Mouse (Mus musculus) neural tube, embryonic 11.5 days (tissue): Measurements from ENCODE around the gene Lage3. TPM values are rescaled to one million over a fixed set of nuclear protein-coding genes. Genes with fewer than 3 reads are reported as not detected.

Experiments
- ATAC-seq: fragments of 200-750 bp; cut with Nextera tagmentation; 2 replicates; pipeline ENCODE4 v1.8.0; 2017; ENCODE audit warnings: moderate number of reproducible peaks, mild to moderate bottlenecking, moderate TSS enrichment, moderate library complexity; ENCODE audit not compliant: insufficient read depth, low FRiP score, low TSS enrichment
- DNase-seq: peaks from one replicate; pipeline ENCODE4 v3.0.0-alpha.2; 2015; ENCODE audit warnings: low spot score
- H3K27ac ChIP-seq: fragments of 300-500 bp; sonication (generic); 2 replicates; pipeline ENCODE4 v1.5.1; 2014; ENCODE audit warnings: low read depth, mild to moderate bottlenecking, low read length
- H3K27me3 ChIP-seq: fragments of 300-500 bp; sonication (generic); 2 replicates; pipeline ENCODE4 v1.6.1; 2014; ENCODE audit warnings: mild to moderate bottlenecking, low read length, mixed read lengths; ENCODE audit not compliant: control insufficient read depth, insufficient read depth
- H3K36me3 ChIP-seq: fragments of 300-500 bp; sonication (generic); 2 replicates; pipeline ENCODE4 v1.6.1; 2014; ENCODE audit warnings: mild to moderate bottlenecking, low read length, moderate library complexity, mixed read lengths; ENCODE audit not compliant: control insufficient read depth, insufficient read depth
- H3K4me1 ChIP-seq: fragments of 300-500 bp; sonication (generic); 2 replicates; pipeline ENCODE4 v1.6.1; 2014; ENCODE audit warnings: low read length, mixed read lengths; ENCODE audit not compliant: control insufficient read depth, insufficient read depth
- H3K4me2 ChIP-seq: fragments of 300-500 bp; sonication (generic); 2 replicates; pipeline ENCODE4 v1.6.1; 2014; ENCODE audit warnings: low read depth, mild to moderate bottlenecking, moderate library complexity
- H3K4me3 ChIP-seq: fragments of 300-500 bp; sonication (generic); 2 replicates; pipeline ENCODE4 v1.5.1; 2014; ENCODE audit warnings: low read depth, low read length
- H3K9ac ChIP-seq: fragments of 300-500 bp; sonication (generic); 2 replicates; pipeline ENCODE4 v1.6.1; 2014; ENCODE audit warnings: mild to moderate bottlenecking, low read length
- H3K9me3 ChIP-seq: fragments of 300-500 bp; sonication (generic); 2 replicates; pipeline ENCODE4 v1.6.1; 2016; ENCODE audit warnings: low read length; ENCODE audit not compliant: control insufficient read depth
- WGBS: fragments of 180-500 bp; shearing (Covaris S2); extraction: QIAGEN DNeasy Blood & Tissue Kit; methylation state at CpG from one replicate; pipeline ENCODE4 v1.1.7; 2014; 5-methylcytosine and 5-hydroxymethylcytosine counted together
- polyA plus RNA-seq: library from polyadenylated mRNA; unstranded; fragments of >200 nt; fragmentation: Nextera tagmentation; extraction: Ambion mirVana; gene quantifications from 2 replicates; pipeline ENCODE4 v1.2.1, GENCODE M21; 2014

The Lage3 gene
- polyA plus RNA-seq, result 89.0 and 102 TPM in 2 replicates

DNA sequence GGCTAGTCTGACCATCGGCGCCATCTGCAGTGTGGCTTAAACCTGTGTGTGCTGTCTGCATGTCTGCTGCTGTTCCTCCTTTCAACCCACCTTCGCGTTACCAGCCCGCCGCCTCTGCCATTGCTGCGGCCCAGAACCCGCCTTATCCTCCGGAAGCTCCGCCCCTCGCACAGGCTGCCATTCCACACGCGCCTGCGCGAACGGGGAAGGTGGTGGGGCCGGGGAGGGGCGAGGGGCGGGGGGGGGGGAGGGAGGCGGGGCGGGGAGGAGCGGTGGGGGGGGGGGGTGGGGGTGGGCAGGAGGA lies at the start of gene Lage3:
Gene Lage3 (minus strand): TSS at position 152 of the 304 bp plus-strand sequence.
- WGBS, result 19% methylated on average over 11 of the region's 22 CpGs
- peak; percentile 55; the same call in 1 of the 2 replicates for ATAC-seq
- no peak within 1 kb of the TSS for H3K27ac ChIP-seq

GRCm38 (mm10) chrX:74400136-74400535 lies 46.7 kb upstream of the Lage3 start:
- Histone ChIP-seq H3K4me3 (no peak overlapping the region), H3K27me3 (no peaks in the 10 kb centered on the region), H3K4me2 (no peak overlapping the region), H3K36me3 (no peaks in the 10 kb centered on the region), H3K27ac (no peak overlapping the region), H3K4me1 (no peaks in the 10 kb centered on the region), H3K9me3 (no peaks in the 10 kb centered on the region), H3K9ac (no peak overlapping the region)
- 85% methylated on average over 3 of the region's 3 CpGs for WGBS
- ATAC-seq (no peak), DNase-seq (no peak)

More for the DNA sequence above, at the start of gene Lage3:
- Histone ChIP-seq H3K36me3 (no peaks in the 10 kb centered on the region), H3K9ac (peak within 1 kb of the TSS; percentile 45), H3K4me2 (peak within 1 kb of the TSS; percentile 50), H3K4me1 (no peaks in the 10 kb centered on the region), H3K27me3 (no peaks in the 10 kb centered on the region), H3K9me3 (no peaks in the 10 kb centered on the region), H3K4me3 (peak within 1 kb of the TSS; percentile 38)
- DNase-seq, result peak; percentile 74

DNA sequence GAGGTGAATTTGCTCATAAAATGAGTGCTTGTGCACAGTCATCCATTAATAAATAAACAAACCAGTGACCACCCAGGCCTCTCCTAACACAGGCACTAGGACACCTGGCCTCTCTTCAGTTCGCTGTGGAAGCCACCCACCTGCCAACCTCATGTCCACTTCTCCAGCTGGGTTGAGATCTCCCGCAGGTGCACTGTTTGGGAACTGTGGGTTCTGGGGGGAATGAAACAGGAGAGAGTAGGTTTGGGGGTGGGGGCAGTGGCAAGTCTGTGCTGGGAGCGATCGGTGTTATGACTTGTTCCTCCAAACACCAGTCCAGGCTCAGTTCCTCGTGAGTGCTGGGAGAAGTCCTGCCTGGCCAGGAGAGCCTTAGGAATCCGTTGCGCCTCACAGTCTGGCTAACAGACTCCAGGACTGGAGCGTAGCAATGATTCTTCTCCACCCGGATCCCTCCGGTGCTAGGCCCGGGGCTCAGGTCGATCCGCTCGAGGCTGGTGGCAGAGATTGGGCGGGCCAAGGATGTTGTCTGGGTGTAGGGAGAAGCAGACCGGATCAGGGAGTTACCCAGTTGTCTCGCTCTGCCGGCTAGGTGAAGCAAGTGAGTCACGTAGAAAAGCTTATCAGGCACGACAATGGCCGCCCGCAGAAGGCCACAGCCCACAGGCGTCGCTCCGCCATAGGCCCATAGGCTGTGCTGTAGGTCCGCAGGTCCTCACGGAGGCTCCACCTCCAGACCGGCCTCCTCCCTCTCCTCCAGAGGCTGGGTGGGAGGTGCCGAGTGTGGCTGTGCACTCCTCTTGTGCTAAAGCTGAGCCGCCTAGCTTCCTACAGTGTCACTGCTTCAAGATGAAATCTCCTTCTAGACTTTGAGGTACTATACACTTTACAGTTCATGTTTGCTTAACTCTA lies 39.4 kb upstream of the Lage3 start, which contains the start of the genes Fam3a and Ikbkg:
Gene Fam3a (minus strand): TSS at position 738 of the 909 bp plus-strand sequence.
Gene Ikbkg (plus strand): TSS at position 756 of the 909 bp plus-strand sequence.
- H3K4me1 ChIP-seq, result no peaks in the 10 kb centered on the region
- ATAC-seq (peak; percentile 100), DNase-seq (peak; percentile 84)
- H3K27me3 ChIP-seq, result no peaks in the 10 kb centered on the region
- no peaks in the 10 kb centered on the region for H3K36me3 ChIP-seq
- H3K9me3 ChIP-seq, result no peaks in the 10 kb centered on the region
- H3K27ac ChIP-seq, result 0 out of 2 replicates have a peak within 1 kb of the TSS, but pooled peaks have one; percentile 62
- WGBS, result 21% methylated on average over 30 of the region's 30 CpGs
- H3K9ac ChIP-seq, result peak within 1 kb of the TSS; percentile 79
- peak within 1 kb of the TSS; percentile 51 for H3K4me2 ChIP-seq
- H3K4me3 ChIP-seq, result peak within 1 kb of the TSS; percentile 51

DNA sequence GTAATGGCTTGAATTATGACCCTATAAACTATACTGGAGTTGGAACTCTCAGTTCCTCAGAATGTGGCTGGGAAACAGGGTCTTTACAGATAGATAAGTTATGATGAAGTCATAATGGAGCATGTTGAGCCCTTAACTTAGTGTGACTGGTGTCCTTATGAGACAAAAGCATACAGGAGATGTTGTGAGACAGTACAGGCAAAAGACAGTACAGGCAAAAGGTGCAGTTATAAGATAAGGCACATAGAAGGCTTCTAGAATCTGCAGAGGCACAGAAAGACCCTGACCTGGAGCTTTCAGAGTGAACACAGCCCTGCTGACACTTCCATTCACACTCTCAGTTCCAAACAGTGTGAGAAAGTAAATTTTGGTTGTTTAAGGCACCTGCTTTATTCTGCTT lies 34.7 kb upstream of the Lage3 start:
- Histone ChIP-seq H3K27ac (no peak overlapping the region), H3K9ac (no peak overlapping the region), H3K27me3 (no peaks in the 10 kb centered on the region), H3K9me3 (no peaks in the 10 kb centered on the region), H3K4me1 (no peaks in the 10 kb centered on the region), H3K36me3 (no peaks in the 10 kb centered on the region), H3K4me2 (no peak overlapping the region), H3K4me3 (no peak overlapping the region)
- no peak for ATAC-seq
- DNase-seq, result no peak

DNA sequence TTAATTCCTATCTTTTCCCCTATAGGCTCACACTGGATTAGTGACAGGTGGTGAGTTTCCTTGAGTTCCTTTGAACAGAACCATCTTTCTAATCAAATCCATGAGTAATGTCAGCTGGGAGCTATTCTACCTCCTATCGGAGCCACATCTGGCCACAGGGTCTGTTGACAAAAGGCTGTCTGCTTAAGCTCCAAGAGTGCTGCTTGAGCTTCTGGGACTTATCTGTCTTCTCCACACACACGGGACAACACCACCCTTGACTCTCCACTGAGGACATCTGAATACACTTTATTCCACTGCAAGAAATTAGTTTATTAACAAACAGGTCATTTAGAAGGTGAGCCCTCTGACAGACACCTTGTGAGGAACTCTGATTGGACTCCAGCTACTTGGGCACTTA lies 31.0 kb upstream of the Lage3 start:
- no peaks in the 10 kb centered on the region for H3K36me3 ChIP-seq
- no peak overlapping the region for H3K4me2 ChIP-seq
- no peak overlapping the region for H3K9ac ChIP-seq
- no peak overlapping the region for H3K4me3 ChIP-seq
- ATAC-seq (no peak), DNase-seq (no peak)
- no peaks in the 10 kb centered on the region for H3K27me3 ChIP-seq
- no peaks in the 10 kb centered on the region for H3K4me1 ChIP-seq
- WGBS, result 87% methylated on average over 2 of the region's 2 CpGs
- H3K27ac ChIP-seq, result no peak overlapping the region
- H3K9me3 ChIP-seq, result no peaks in the 10 kb centered on the region

GRCm38 (mm10) chrX:74372888-74373549 lies 19.6 kb upstream of the Lage3 start, which contains the start of the genes Ubl4a and Slc10a3:
Ubl4a (minus strand) TSS chrX:74373218.
Slc10a3 (minus strand) TSS chrX:74373349.
- peak within 1 kb of the TSS; percentile 37 for H3K4me3 ChIP-seq
- H3K9ac ChIP-seq, result peak within 1 kb of the TSS; percentile 50
- DNase-seq, result peak; percentile 86
- H3K4me1 ChIP-seq, result no peaks in the 10 kb centered on the region
- no peak within 1 kb of the TSS for H3K27ac ChIP-seq
- no peaks in the 10 kb centered on the region for H3K27me3 ChIP-seq
- peak within 1 kb of the TSS; percentile 48 for H3K4me2 ChIP-seq
- peak; percentile 91 for ATAC-seq
- H3K9me3 ChIP-seq, result no peaks in the 10 kb centered on the region
- WGBS, result 18% methylated on average over 31 of the region's 32 CpGs
- no peaks in the 10 kb centered on the region for H3K36me3 ChIP-seq

- no peaks in the 10 kb centered on the region for H3K4me1 ChIP-seq
- no peaks in the 10 kb centered on the region for H3K36me3 ChIP-seq
- 25% methylated on average over 35 of the region's 49 CpGs for WGBS
- peak overlapping the region; percentile 51 for H3K4me3 ChIP-seq
- H3K27me3 ChIP-seq, result no peaks in the 10 kb centered on the region
- ATAC-seq (peak; percentile 75), DNase-seq (peak; percentile 76)
- H3K9me3 ChIP-seq, result no peaks in the 10 kb centered on the region
- peak overlapping the region; percentile 59 for H3K4me2 ChIP-seq
- H3K27ac ChIP-seq, result no peak overlapping the region
- H3K9ac ChIP-seq, result peak overlapping the region; percentile 73
Observed at GRCm38 (mm10) chrX:74368209-74368909, 14.9 kb upstream of the Lage3 start.

GRCm38 (mm10) chrX:74367512-74367911 lies 14.1 kb upstream of the Lage3 start:
- WGBS, result 72% methylated on average over 10 of the region's 10 CpGs
- no peak overlapping the region for H3K27ac ChIP-seq
- no peak for DNase-seq

More at GRCm38 (mm10) chrX:74367512-74367911, 14.1 kb upstream of the Lage3 start:
- peak overlapping the region; percentile 59 for H3K4me2 ChIP-seq
- H3K4me1 ChIP-seq, result no peaks in the 10 kb centered on the region
- H3K9me3 ChIP-seq, result no peaks in the 10 kb centered on the region
- ATAC-seq, result no peak
- H3K9ac ChIP-seq, result peak overlapping the region; percentile 73
- H3K36me3 ChIP-seq, result no peaks in the 10 kb centered on the region
- H3K4me3 ChIP-seq, result peak overlapping the region; percentile 51
- no peaks in the 10 kb centered on the region for H3K27me3 ChIP-seq
